Mouse (Mus musculus): ENCODE measurements around the gene Selenop. TPM values are rescaled to one million over a fixed set of nuclear protein-coding genes. Genes with fewer than 3 reads are reported as not detected.

Gene Selenop
- polyA plus RNA-seq, 1 experiment from 2014 or later = 44.7 TPM

DNA sequence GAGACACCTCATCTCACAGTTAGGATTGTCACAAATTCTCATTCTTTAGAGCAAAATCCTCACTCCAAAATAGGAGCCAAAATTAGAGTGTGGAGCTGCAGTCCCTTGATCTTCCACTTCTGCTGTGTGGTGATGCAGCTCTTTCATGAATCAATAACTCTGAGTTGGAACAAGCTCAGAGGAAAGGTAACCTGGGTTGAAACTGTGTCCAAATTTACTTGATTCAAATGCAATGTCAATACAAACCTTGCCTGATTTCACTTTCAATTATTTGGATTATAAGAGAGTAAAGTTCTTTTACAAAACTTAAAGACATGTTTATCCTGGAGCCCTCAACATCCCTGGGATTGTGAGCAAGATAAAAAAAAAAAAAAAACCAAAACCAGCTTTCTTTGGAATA is 54.7 kb downstream of the Selenop start:
- Histone ChIP-seq H3K36me3 (replicated peaks) (no peaks in the 10 kb centered on the region), H3K27me3 (ENCODE audit: poor library complexity, severe bottlenecking) (no peaks in the 10 kb centered on the region), H3K27ac (no peak overlapping the region), H3K4me1 (no peaks in the 10 kb centered on the region), H3K4me3 (no peak overlapping the region), H3K9me3 (no peaks in the 10 kb centered on the region)
- no peak for DNase-seq (ENCODE audit: extremely low spot score, low spot score)

Other genes with a start within 250 kb of the Selenop start
- 0.20 TPM in 1 of 2 replicates, not detected in the other for gene Ccdc152, start 35.0 kb downstream of the Selenop start, polyA plus RNA-seq (2016; fragmentation: Nextera tagmentation; extraction: Ambion mirVana)

Data from forebrain, embryonic 10.5 days (tissue).